Mouse (Mus musculus): ENCODE measurements around the gene AC134908.4.

- no peak for TF ChIP-seq CTCF (conservative IDR thresholded peaks at IDR 0.05; ENCODE audit: insufficient read depth, insufficient read length, low read depth, low read length)
- TF ChIP-seq POLR2A (IDR thresholded peaks at IDR 0.05; ENCODE audit: low read depth, low read length) = no peak
These were observed 14.1 kb downstream of the AC134908.4 start for GRCm38 (mm10) chr17:25781339-25781738.

Data from kidney, adult 2 months (tissue).